Mouse (Mus musculus) CH12.LX (cell line): ENCODE data around the gene Fam71e1. TPM values are rescaled to one million over a fixed set of nuclear protein-coding genes. Genes with fewer than 3 reads are reported as not detected.

Experiments
- DNase-seq: peaks from one replicate; pipeline ENCODE4 v3.0.0-alpha.2; 2013; ENCODE audit errors: extremely low read depth
- H3K27ac ChIP-seq: 2 replicates; pipeline ENCODE4 v1.5.1; 2012; ENCODE audit warnings: low read depth, mild to moderate bottlenecking, control low read depth, moderate library complexity; ENCODE audit not compliant: insufficient read depth
- H3K27me3 ChIP-seq: replicated peaks from 2 replicates; pipeline ENCODE3; 2012; ENCODE audit warnings: inconsistent platforms
- H3K36me3 ChIP-seq, 2 experiments: replicated peaks in 1 of 2; 2 replicates each; pipeline versions ENCODE3 to v1.6.1; 2012; ENCODE audit warnings: inconsistent platforms in 1 of 2, low read length in 1 of 2, mild to moderate bottlenecking in 1 of 2, mixed read lengths in 1 of 2, moderate library complexity in 1 of 2; ENCODE audit not compliant: control insufficient read depth in 1 of 2, insufficient read depth in 1 of 2
- H3K4me1 ChIP-seq, 2 experiments: 2 replicates each; pipeline ENCODE4 v1.6.1; 2012; ENCODE audit warnings: inconsistent platforms in 1 of 2, moderate library complexity in 1 of 2; ENCODE audit not compliant: insufficient read depth in 2 of 2, control insufficient read depth in 1 of 2
- H3K4me2 ChIP-seq: 2 replicates; pipeline ENCODE4 v1.6.1; 2012; ENCODE audit warnings: low read depth, mild to moderate bottlenecking, control low read depth; ENCODE audit not compliant: poor library complexity, insufficient read depth, severe bottlenecking
- H3K4me3 ChIP-seq, 3 experiments: fragments of 150-350 bp in 1 of 3; sonication (generic) in 1 of 3; replicated peaks in 1 of 3; 2 replicates each; pipeline versions ENCODE3 to v1.5.1; 2011 to 2012; ENCODE audit warnings: low read depth in 2 of 3, low read length in 2 of 3, mild to moderate bottlenecking in 2 of 3, moderate library complexity in 2 of 3, control low read depth in 1 of 3, improper control_type of control experiment in 1 of 3, inconsistent platforms in 1 of 3, mixed read lengths in 1 of 3; ENCODE audit not compliant: poor library complexity in 1 of 3
- H3K79me2 ChIP-seq: replicated peaks from 2 replicates; pipeline ENCODE4 v1.6.1; 2012; ENCODE audit warnings: mild to moderate bottlenecking, moderate library complexity; ENCODE audit not compliant: control insufficient read depth, poor library complexity, insufficient read depth, severe bottlenecking; ENCODE audit errors: extremely low read depth
- H3K9ac ChIP-seq: 2 replicates; pipeline ENCODE4 v1.6.1; 2012; ENCODE audit warnings: low read depth, mild to moderate bottlenecking, control low read depth, moderate library complexity; ENCODE audit not compliant: insufficient read depth
- H3K9me3 ChIP-seq: replicated peaks from 2 replicates; pipeline ENCODE3; 2012; ENCODE audit warnings: low read length, inconsistent platforms, mixed read lengths
- BHLHE40 ChIP-seq: IDR thresholded peaks from 2 replicates; pipeline ENCODE4 v1.6.1; 2011; ENCODE audit warnings: mild to moderate bottlenecking, low read depth, low read length, improper control_type of control experiment
- CHD1 ChIP-seq: IDR thresholded peaks from 2 replicates; pipeline ENCODE4 v1.6.1; 2012; ENCODE audit warnings: low read depth, low read length, improper control_type of control experiment, inconsistent platforms
- CHD2 ChIP-seq: IDR thresholded peaks from 2 replicates; pipeline ENCODE4 v1.6.1; 2011; ENCODE audit warnings: low read length, improper control_type of control experiment
- CTCF ChIP-seq, 2 experiments: IDR thresholded peaks in 1 of 2; conservative IDR thresholded peaks in 1 of 2; 2 replicates each; pipeline ENCODE4 v1.5.1; 2011 to 2012; ENCODE audit warnings: low read depth in 2 of 2, low read length in 2 of 2, improper control_type of control experiment in 1 of 2, inconsistent platforms in 1 of 2, mild to moderate bottlenecking in 1 of 2, moderate library complexity in 1 of 2
- EP300 ChIP-seq: IDR thresholded peaks from 2 replicates; pipeline ENCODE4 v1.6.1; 2011; ENCODE audit warnings: low read length, improper control_type of control experiment
- ETS1 ChIP-seq: conservative IDR thresholded peaks from 2 replicates; pipeline ENCODE4 v1.6.1; 2012; ENCODE audit warnings: low read depth, mild to moderate bottlenecking, inconsistent platforms, low read length, improper control_type of control experiment, moderate library complexity
- JUN ChIP-seq: IDR thresholded peaks from 2 replicates; pipeline ENCODE4 v1.6.1; 2011; ENCODE audit warnings: low read depth, mild to moderate bottlenecking, low read length, improper control_type of control experiment, moderate library complexity; ENCODE audit not compliant: insufficient read depth
- JUND ChIP-seq: conservative IDR thresholded peaks from 2 replicates; pipeline ENCODE4 v1.6.1; 2011; ENCODE audit warnings: low read depth, low read length, improper control_type of control experiment
- KAT2A ChIP-seq: IDR thresholded peaks from 2 replicates; pipeline ENCODE4 v1.6.1; 2012; ENCODE audit warnings: low read length, improper control_type of control experiment, inconsistent platforms; ENCODE audit not compliant: insufficient replicate concordance
- MAX ChIP-seq: IDR thresholded peaks from 2 replicates; pipeline ENCODE4 v1.6.1; 2011; ENCODE audit warnings: low read length, improper control_type of control experiment
- MAZ ChIP-seq: IDR thresholded peaks from 2 replicates; pipeline ENCODE4 v1.6.1; 2012; ENCODE audit warnings: low read depth, mild to moderate bottlenecking, inconsistent platforms, low read length, improper control_type of control experiment, moderate library complexity
- MXI1 ChIP-seq: IDR thresholded peaks from 2 replicates; pipeline ENCODE4 v1.6.1; 2011; ENCODE audit warnings: mild to moderate bottlenecking, low read depth, low read length, improper control_type of control experiment
- NELFE ChIP-seq: IDR thresholded peaks from 2 replicates; pipeline ENCODE4 v1.6.1; 2011; ENCODE audit warnings: low read depth, low read length, improper control_type of control experiment
- PAX5 ChIP-seq: IDR thresholded peaks from 2 replicates; pipeline ENCODE4 v1.6.1; 2012; ENCODE audit warnings: low read length, inconsistent platforms, mixed read lengths
- POLR2A ChIP-seq: IDR thresholded peaks from 2 replicates; pipeline ENCODE4 v1.6.1; 2011; ENCODE audit warnings: low read depth, mild to moderate bottlenecking, improper control_type of control experiment, low read length
- POLR2AphosphoS2 ChIP-seq: IDR thresholded peaks from 2 replicates; pipeline ENCODE4 v1.6.1; 2011; ENCODE audit warnings: low read depth, low read length, improper control_type of control experiment
- RCOR1 ChIP-seq: conservative IDR thresholded peaks from 2 replicates; pipeline ENCODE4 v1.6.1; 2012; ENCODE audit warnings: low read depth, mild to moderate bottlenecking, inconsistent platforms, low read length, improper control_type of control experiment
- SIN3A ChIP-seq: IDR thresholded peaks from 2 replicates; pipeline ENCODE4 v1.6.1; 2012; ENCODE audit warnings: low read length, improper control_type of control experiment, inconsistent platforms
- SMC3 ChIP-seq: IDR thresholded peaks from 2 replicates; pipeline ENCODE4 v1.6.1; 2011; ENCODE audit warnings: low read depth, low read length, improper control_type of control experiment
- TBP ChIP-seq: conservative IDR thresholded peaks from 2 replicates; pipeline ENCODE4 v1.6.1; 2011; ENCODE audit warnings: low read depth, low read length, improper control_type of control experiment
- TCF12 ChIP-seq: IDR thresholded peaks from 2 replicates; pipeline ENCODE4 v1.6.1; 2014; ENCODE audit warnings: low read depth, mild to moderate bottlenecking, inconsistent platforms, low read length, improper control_type of control experiment
- UBTF ChIP-seq: IDR thresholded peaks from 2 replicates; pipeline ENCODE4 v1.6.1; 2012; ENCODE audit warnings: low read depth, mild to moderate bottlenecking, inconsistent platforms, low read length, improper control_type of control experiment, moderate library complexity
- USF1 ChIP-seq: IDR thresholded peaks from 2 replicates; pipeline ENCODE4 v1.6.1; 2014; ENCODE audit warnings: low read depth, mild to moderate bottlenecking, inconsistent platforms, low read length, improper control_type of control experiment
- USF2 ChIP-seq: conservative IDR thresholded peaks from 2 replicates; pipeline ENCODE4 v1.6.1; 2011; ENCODE audit warnings: low read depth, low read length, improper control_type of control experiment
- ZC3H11A ChIP-seq: IDR thresholded peaks from 2 replicates; pipeline ENCODE4 v1.6.1; 2012; ENCODE audit warnings: low read depth, mild to moderate bottlenecking, inconsistent platforms, low read length, improper control_type of control experiment
- ZKSCAN1 ChIP-seq: IDR thresholded peaks from 2 replicates; pipeline ENCODE4 v1.6.1; 2012; ENCODE audit warnings: low read depth, inconsistent platforms, low read length, improper control_type of control experiment, borderline replicate concordance
- ZMIZ1 ChIP-seq: IDR thresholded peaks from 2 replicates; pipeline ENCODE4 v1.6.1; 2012; ENCODE audit warnings: low read depth, mild to moderate bottlenecking, inconsistent platforms, low read length, improper control_type of control experiment
- ZNF384 ChIP-seq: IDR thresholded peaks from 2 replicates; pipeline ENCODE4 v1.6.1; 2012; ENCODE audit warnings: low read depth, low read length, improper control_type of control experiment, inconsistent platforms
- dilution Hi-C: fragments of 300-500 bp; cut with MboI; formaldehyde crosslinking; loops from 2 replicates; pipeline ENCODE4 v1.14.3; 2020; ENCODE audit warnings: low sequenced_read_pairs; ENCODE audit not compliant: extremely low pct_unique_long_range_greater_than_20kb, extremely low pct_ligation_motif_present
- in situ Hi-C: fragments of 300-500 bp; cut with MboI; formaldehyde crosslinking; loops from 3 replicates; pipeline ENCODE4 v1.14.3; 2019; ENCODE audit warnings: low sequenced_read_pairs, low pct_ligation_motif_present, low pct_unique_long_range_greater_than_20kb, mixed read lengths
- polyA plus RNA-seq: library from polyadenylated mRNA; unstranded; fragments of >175 nt; gene quantifications from 2 replicates; pipeline ENCODE4 v1.2.1, GENCODE M21; 2012; ENCODE audit warnings: low read depth; ENCODE audit not compliant: insufficient read length
- total RNA-seq, 2 experiments: library from RNA; depleted of rRNA; stranded (reverse); fragments of 300-350 nt in 1 of 2; fragments of >200 nt in 1 of 2; gene quantifications; 2 replicates each; pipeline ENCODE4 v1.2.3; 2012 to 2014

The Fam71e1 gene
- total and polyA plus RNA-seq, 3 experiments = 0.39 to 1.2 TPM; not detected in 1

GRCm38 (mm10) chr7:44526414-44527154, 30.2 kb downstream of the Fam71e1 start:
- peak overlapping the region in 2 of 3 experiments; percentile 13 to 65 for H3K4me3 ChIP-seq
- peak overlapping the region; percentile 34 for H3K27ac ChIP-seq
- peak overlapping the region; percentile 24; the same call in 1 of the 2 replicates for H3K9ac ChIP-seq
- peaks cover 16 to 50% of the 10 kb centered on the region in 2 experiments for H3K36me3 ChIP-seq
- dilution Hi-C loops = no loop called here
- peaks cover 24 to 52% of the 10 kb centered on the region in 2 experiments for H3K4me1 ChIP-seq
- peak overlapping the region; percentile 59; the same call in 1 of the 2 replicates for H3K4me2 ChIP-seq
- no peaks in the 10 kb centered on the region for H3K9me3 ChIP-seq
- in situ Hi-C loops = no loop called here
- peak; percentile 51 for DNase-seq
- peaks cover 10% of the 10 kb centered on the region for H3K79me2 ChIP-seq
- no peaks in the 10 kb centered on the region for H3K27me3 ChIP-seq
- TF ChIP-seq MAX (0 out of 2 replicates have a peak, but pooled peaks have one; percentile 71), TCF12 (peak; percentile 50; the same call in 1 of the 2 replicates), USF1 (peak; percentile 62), SMC3 (no peak), EP300 (peak; percentile 36; the same call in 1 of the 2 replicates), SIN3A (0 out of 2 replicates have a peak, but pooled peaks have one; percentile 55), ZMIZ1 (no peak; the same call in 1 of the 2 replicates), RCOR1 (no peak), POLR2AphosphoS2 (0 out of 2 replicates have a peak, but pooled peaks have one; percentile 43), CHD2 (no peak), ETS1 (peak; percentile 53; the same call in 1 of the 2 replicates), USF2 (peak; percentile 63)

GRCm38 (mm10) chr7:44527483-44528398, 31.4 kb downstream of the Fam71e1 start:
- Histone ChIP-seq H3K27me3 (no peaks in the 10 kb centered on the region), H3K4me1 (peaks cover 29 to 55% of the 10 kb centered on the region in 2 experiments), H3K4me3 (peak overlapping the region; percentile 65 to 77 (median 72)), H3K27ac (peak overlapping the region; percentile 77), H3K79me2 (peaks cover 10% of the 10 kb centered on the region), H3K36me3 (peaks cover 16 to 42% of the 10 kb centered on the region in 2 experiments), H3K9me3 (no peaks in the 10 kb centered on the region), H3K4me2 (peak overlapping the region; percentile 59), H3K9ac (peak overlapping the region; percentile 59)
- peak; percentile 78 for DNase-seq
- in situ Hi-C loops (no loop called here), dilution Hi-C loops (no loop called here)
- peak; percentile 72; the same call in 1 of the 2 replicates for TF ChIP-seq MXI1
- peak; percentile 70; the same call in 1 of the 2 replicates for TF ChIP-seq MAZ
- TF ChIP-seq CHD1 = peak; percentile 13; the same call in 1 of the 2 replicates
- TF ChIP-seq SMC3 = peak; percentile 34; the same call in 1 of the 2 replicates
- peak; percentile 46 to 66 for TF ChIP-seq CTCF (conservative IDR thresholded peaks at IDR 0.05 in 1 of 2, IDR thresholded peaks at IDR 0.05 in 1 of 2; ENCODE audit: low read depth in 2 of 2, low read length in 2 of 2)
- TF ChIP-seq JUND = no peak
- no peak for TF ChIP-seq USF2
- peak; percentile 50; the same call in 1 of the 2 replicates for TF ChIP-seq BHLHE40
- TF ChIP-seq NELFE = no peak
- TF ChIP-seq KAT2A = no peak
- TF ChIP-seq PAX5 = no peak
- no peak for TF ChIP-seq TBP
- no peak for TF ChIP-seq JUN
- TF ChIP-seq ZKSCAN1 = no peak
- TF ChIP-seq ZC3H11A = no peak
- no peak for TF ChIP-seq POLR2AphosphoS2
- no peak for TF ChIP-seq USF1
- TF ChIP-seq CHD2 = 0 out of 2 replicates have a peak, but pooled peaks have one; percentile 43
- TF ChIP-seq ZNF384 = no peak
- TF ChIP-seq POLR2A = peak; percentile 29
- TF ChIP-seq SIN3A = peak; percentile 67; the same call in 1 of the 2 replicates
- TF ChIP-seq UBTF = peak; percentile 64; the same call in 1 of the 2 replicates
